Mouse (Mus musculus): ENCODE measurements at regions not wholly inside any gene's neighbourhood (a gene's known extent, or its start where the extent isn't known, plus 50 kb on each side); places are given as distances from the start of the nearest gene placed in this dataset.
A peak's percentile ranks its signal among the peaks of the same experiment; 100 is the strongest.

- peak; percentile 96 for DNase-seq
These were observed 263.9 kb downstream of the Mpdz start for GRCm38 (mm10) chr4:81178782-81179135.

- DNase-seq, result no peak
These were observed 226.5 kb downstream of the Mpdz start for GRCm38 (mm10) chr4:81216123-81216522.

GRCm38 (mm10) chr4:81217979-81218378, 224.6 kb downstream of the Mpdz start:
- DNase-seq, result peak in 1 of 2 experiments; percentile 2

GRCm38 (mm10) chr4:81222034-81222433, 220.6 kb downstream of the Mpdz start:
- DNase-seq, result no peak

GRCm38 (mm10) chr4:81222468-81223175, 220.0 kb downstream of the Mpdz start:
- no peak for DNase-seq
